Mouse (Mus musculus): Measurements from ENCODE around the gene Atp5c1. TPM values are rescaled to one million over a fixed set of nuclear protein-coding genes. Genes with fewer than 3 reads are reported as not detected.

Atp5c1 gene
- polyA plus RNA-seq, 1 experiment: 526 TPM

DNA sequence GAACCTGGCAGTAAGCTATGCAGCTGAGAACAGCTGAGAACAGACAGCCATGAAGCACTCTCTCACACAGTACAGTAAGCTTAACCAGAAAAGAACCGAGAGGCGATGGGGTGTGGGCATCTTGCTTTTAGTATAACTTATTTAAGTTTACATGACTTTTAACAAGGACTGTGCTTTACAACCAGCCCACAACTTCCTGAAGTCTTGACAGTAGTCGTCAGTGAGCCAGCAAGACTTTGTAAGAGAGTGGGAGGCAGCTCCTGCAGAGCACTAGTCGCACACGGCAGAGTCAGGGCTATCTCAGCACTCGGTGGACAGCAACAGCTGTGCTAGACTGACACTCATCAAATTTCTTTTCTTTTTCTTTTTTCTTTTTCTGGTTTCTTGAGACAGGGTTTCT lies 56.0 kb downstream of the Atp5c1 start:
- Histone ChIP-seq H3K4me3 (ENCODE audit: insufficient read depth, poor library complexity, severe bottlenecking) (no peak overlapping the region), H3K27me3 (ENCODE audit: control insufficient read depth, insufficient read depth, insufficient read length) (no peaks in the 10 kb centered on the region), H3ac (ENCODE audit: control insufficient read depth, insufficient read length, low read depth) (no peak overlapping the region), H3K79me3 (ENCODE audit: low read depth) (peaks cover 22% of the 10 kb centered on the region), H3K79me2 (ENCODE audit: control insufficient read depth, insufficient read depth) (peaks cover 43% of the 10 kb centered on the region), H3K36me3 (ENCODE audit: control insufficient read depth, insufficient read depth) (no peaks in the 10 kb centered on the region)
- TF ChIP-seq FOSL1 (IDR thresholded peaks at IDR 0.05; ENCODE audit: insufficient read depth, low read length, poor library complexity, severe bottlenecking): no peak
- no peak for TF ChIP-seq MYOD1 (IDR thresholded peaks at IDR 0.05; ENCODE audit: control insufficient read depth, insufficient read length, low read depth)
- no peak for TF ChIP-seq CEBPB (IDR thresholded peaks at IDR 0.05; ENCODE audit: low read depth)
- TF ChIP-seq MAX (IDR thresholded peaks at IDR 0.05): no peak
- no peak for TF ChIP-seq USF1 (IDR thresholded peaks at IDR 0.05; ENCODE audit: low read depth)
- no peak for TF ChIP-seq CTCF (IDR thresholded peaks at IDR 0.05; ENCODE audit: control insufficient read depth, insufficient read depth, insufficient read length)
- no peak for TF ChIP-seq MYOG (IDR thresholded peaks at IDR 0.05; ENCODE audit: control insufficient read depth, extremely low read depth, insufficient read length)

DNA sequence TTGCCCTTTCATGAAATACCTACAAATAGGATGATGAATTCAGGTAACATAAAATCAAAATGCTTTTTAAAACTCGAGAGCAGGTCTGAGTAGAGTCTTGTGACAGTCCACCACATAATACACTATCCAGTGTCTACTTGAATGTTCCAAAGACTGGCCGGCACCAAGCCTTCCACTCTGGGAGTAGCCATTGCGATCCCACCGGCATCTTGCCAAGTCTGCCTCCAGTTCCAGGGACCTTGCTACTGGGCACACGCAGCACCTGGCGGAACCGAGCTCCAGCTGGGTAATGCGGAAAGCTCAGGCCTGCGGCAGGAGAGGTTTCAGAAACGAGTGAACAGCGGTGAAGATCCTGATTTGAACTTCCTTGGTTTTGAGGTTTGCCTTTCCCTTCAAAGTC lies 59.0 kb downstream of the Atp5c1 start:
- Histone ChIP-seq H3K36me3 (ENCODE audit: control insufficient read depth, insufficient read depth) (no peaks in the 10 kb centered on the region), H3K79me3 (ENCODE audit: low read depth) (peaks cover 18% of the 10 kb centered on the region), H3K79me2 (ENCODE audit: control insufficient read depth, insufficient read depth) (peaks cover 27% of the 10 kb centered on the region), H3K27me3 (ENCODE audit: control insufficient read depth, insufficient read depth, insufficient read length) (no peaks in the 10 kb centered on the region), H3K4me3 (ENCODE audit: insufficient read depth, poor library complexity, severe bottlenecking) (no peak overlapping the region), H3ac (ENCODE audit: control insufficient read depth, insufficient read length, low read depth) (no peak overlapping the region)
- no peak for TF ChIP-seq CTCF (IDR thresholded peaks at IDR 0.05; ENCODE audit: control insufficient read depth, insufficient read depth, insufficient read length)
- no peak for TF ChIP-seq FOSL1 (IDR thresholded peaks at IDR 0.05; ENCODE audit: insufficient read depth, low read length, poor library complexity, severe bottlenecking)
- no peak for TF ChIP-seq MYOD1 (IDR thresholded peaks at IDR 0.05; ENCODE audit: control insufficient read depth, insufficient read length, low read depth)
- no peak for TF ChIP-seq MAX (IDR thresholded peaks at IDR 0.05)
- no peak for TF ChIP-seq CEBPB (IDR thresholded peaks at IDR 0.05; ENCODE audit: low read depth)
- TF ChIP-seq MYOG (IDR thresholded peaks at IDR 0.05; ENCODE audit: control insufficient read depth, extremely low read depth, insufficient read length): no peak

DNA sequence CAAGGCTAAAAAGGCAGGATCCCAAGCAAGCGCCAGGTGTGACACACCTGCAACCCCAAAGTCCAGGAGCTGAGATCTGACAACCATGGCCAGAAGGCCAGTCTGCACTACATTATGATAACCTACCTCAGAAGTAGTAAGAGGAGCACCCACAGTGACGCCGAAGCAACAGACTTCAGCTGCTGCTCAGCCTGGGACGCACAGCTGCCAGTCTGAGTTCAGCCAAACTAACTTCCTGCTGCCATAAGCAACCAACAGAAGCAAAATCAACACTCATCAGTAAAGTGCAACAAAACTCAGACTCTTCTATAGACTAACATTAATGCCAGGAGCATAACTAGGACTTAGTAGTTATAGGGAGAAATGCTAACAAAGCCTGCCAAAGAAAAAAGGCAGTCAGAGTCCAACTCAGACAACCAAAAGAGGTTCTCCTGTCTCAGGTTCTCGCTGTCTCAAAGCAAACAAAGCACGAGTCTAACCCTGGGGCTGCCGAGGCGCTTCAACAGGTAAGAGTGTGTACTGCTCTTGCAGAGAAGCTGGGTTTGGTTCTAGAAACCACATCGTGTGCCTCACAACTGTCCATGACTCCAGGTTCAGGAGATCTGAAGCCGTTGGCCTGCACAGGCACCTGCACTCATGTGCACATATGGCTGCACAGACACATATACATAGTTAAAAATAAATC lies 65.2 kb downstream of the Atp5c1 start:
- H3K79me3 ChIP-seq (ENCODE audit: low read depth): peaks cover 14% of the 10 kb centered on the region
- H3K36me3 ChIP-seq (ENCODE audit: control insufficient read depth, insufficient read depth): no peaks in the 10 kb centered on the region
- no peaks in the 10 kb centered on the region for H3K27me3 ChIP-seq (ENCODE audit: control insufficient read depth, insufficient read depth, insufficient read length)
- no peak overlapping the region for H3K4me3 ChIP-seq (ENCODE audit: insufficient read depth, poor library complexity, severe bottlenecking)
- TF ChIP-seq CTCF (IDR thresholded peaks at IDR 0.05; ENCODE audit: control insufficient read depth, insufficient read depth, insufficient read length) (no peak), FOSL1 (IDR thresholded peaks at IDR 0.05; ENCODE audit: insufficient read depth, low read length, poor library complexity, severe bottlenecking) (no peak), MYOG (IDR thresholded peaks at IDR 0.05; ENCODE audit: control insufficient read depth, extremely low read depth, insufficient read length) (no peak), MYOD1 (IDR thresholded peaks at IDR 0.05; ENCODE audit: control insufficient read depth, insufficient read length, low read depth) (no peak), CEBPB (IDR thresholded peaks at IDR 0.05; ENCODE audit: low read depth) (no peak), USF1 (IDR thresholded peaks at IDR 0.05; ENCODE audit: low read depth) (no peak), MAX (IDR thresholded peaks at IDR 0.05) (no peak)
- peaks cover 29% of the 10 kb centered on the region for H3K79me2 ChIP-seq (ENCODE audit: control insufficient read depth, insufficient read depth)
- H3ac ChIP-seq (ENCODE audit: control insufficient read depth, insufficient read length, low read depth): no peak overlapping the region

DNA sequence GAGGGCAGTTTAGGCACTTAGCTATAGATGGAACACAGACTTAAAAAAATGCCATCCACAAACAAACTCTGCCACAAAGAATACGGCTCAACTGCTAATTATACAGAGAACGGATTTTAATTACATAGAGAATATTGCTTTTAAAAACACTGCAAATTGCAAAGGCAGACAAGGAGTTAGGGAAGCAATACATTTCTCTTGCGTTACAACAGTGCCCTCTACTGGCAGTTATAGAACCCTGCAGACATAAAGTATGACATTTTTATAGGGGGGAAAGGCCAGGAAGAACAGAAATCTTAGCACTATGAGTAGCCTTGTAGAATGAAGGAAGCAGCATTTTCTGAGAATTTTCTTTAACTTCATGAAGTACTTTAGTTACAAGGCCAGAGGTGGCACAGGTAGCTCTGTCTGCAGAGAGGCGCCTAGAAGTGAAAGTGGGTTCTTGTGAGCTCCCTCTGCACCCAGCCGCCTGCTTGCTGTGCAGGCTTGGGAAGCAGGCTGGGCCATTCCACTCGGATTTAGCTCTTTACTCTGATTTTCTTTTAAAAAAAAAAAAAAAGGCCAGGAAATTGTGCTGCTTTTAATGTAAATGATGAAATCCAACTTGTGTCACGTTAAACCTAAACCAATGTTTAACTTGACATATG lies 69.9 kb downstream of the Atp5c1 start:
- H3K4me3 ChIP-seq (ENCODE audit: insufficient read depth, poor library complexity, severe bottlenecking): no peak overlapping the region
- TF ChIP-seq FOSL1 (IDR thresholded peaks at IDR 0.05; ENCODE audit: insufficient read depth, low read length, poor library complexity, severe bottlenecking): no peak
- TF ChIP-seq CTCF (IDR thresholded peaks at IDR 0.05; ENCODE audit: control insufficient read depth, insufficient read depth, insufficient read length): peak; percentile 36
- no peak for TF ChIP-seq CEBPB (IDR thresholded peaks at IDR 0.05; ENCODE audit: low read depth)
- peaks cover 22% of the 10 kb centered on the region for H3K79me2 ChIP-seq (ENCODE audit: control insufficient read depth, insufficient read depth)
- H3K79me3 ChIP-seq (ENCODE audit: low read depth): peaks cover 16% of the 10 kb centered on the region
- peaks cover 4% of the 10 kb centered on the region for H3K36me3 ChIP-seq (ENCODE audit: control insufficient read depth, insufficient read depth)
- H3ac ChIP-seq (ENCODE audit: control insufficient read depth, insufficient read length, low read depth): no peak overlapping the region
- no peaks in the 10 kb centered on the region for H3K27me3 ChIP-seq (ENCODE audit: control insufficient read depth, insufficient read depth, insufficient read length)

DNA sequence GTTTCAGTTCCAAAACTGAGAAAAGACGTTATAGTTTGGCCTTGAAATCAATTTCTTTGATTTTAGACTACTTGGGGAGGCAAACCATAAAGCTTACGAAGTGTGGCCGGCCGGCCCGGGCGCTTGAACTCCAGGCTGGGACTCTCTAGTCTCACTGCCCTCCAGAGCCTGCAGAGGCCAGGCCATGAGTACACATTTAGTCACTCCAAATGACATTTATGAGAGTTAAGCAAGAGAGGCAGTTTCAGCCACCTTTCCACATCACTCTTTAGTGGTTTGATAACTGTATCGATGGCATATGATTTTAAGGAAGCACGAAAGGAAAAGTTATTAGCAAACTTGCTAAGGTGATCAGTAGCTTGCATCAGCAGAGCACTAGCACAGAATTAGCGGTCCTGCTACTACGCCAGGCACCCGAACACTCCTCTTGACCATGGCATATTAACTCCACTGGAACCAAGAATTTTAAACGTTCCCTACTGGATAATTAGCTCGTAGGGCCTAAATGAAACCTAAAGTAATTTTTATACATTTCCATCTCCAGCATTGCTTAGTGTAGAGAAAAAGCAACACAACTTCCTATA lies 70.5 kb downstream of the Atp5c1 start:
- Histone ChIP-seq H3K4me3 (ENCODE audit: insufficient read depth, poor library complexity, severe bottlenecking) (no peak overlapping the region), H3K79me3 (ENCODE audit: low read depth) (peaks cover 10% of the 10 kb centered on the region), H3ac (ENCODE audit: control insufficient read depth, insufficient read length, low read depth) (no peak overlapping the region), H3K27me3 (ENCODE audit: control insufficient read depth, insufficient read depth, insufficient read length) (no peaks in the 10 kb centered on the region), H3K79me2 (ENCODE audit: control insufficient read depth, insufficient read depth) (peaks cover 16% of the 10 kb centered on the region), H3K36me3 (ENCODE audit: control insufficient read depth, insufficient read depth) (peaks cover 4% of the 10 kb centered on the region)
- TF ChIP-seq MAX (IDR thresholded peaks at IDR 0.05): no peak
- TF ChIP-seq CEBPB (IDR thresholded peaks at IDR 0.05; ENCODE audit: low read depth): no peak
- TF ChIP-seq CTCF (IDR thresholded peaks at IDR 0.05; ENCODE audit: control insufficient read depth, insufficient read depth, insufficient read length): no peak
- TF ChIP-seq MYOD1 (IDR thresholded peaks at IDR 0.05; ENCODE audit: control insufficient read depth, insufficient read length, low read depth): no peak
- no peak for TF ChIP-seq MYOG (IDR thresholded peaks at IDR 0.05; ENCODE audit: control insufficient read depth, extremely low read depth, insufficient read length)
- no peak for TF ChIP-seq FOSL1 (IDR thresholded peaks at IDR 0.05; ENCODE audit: insufficient read depth, low read length, poor library complexity, severe bottlenecking)
- no peak for TF ChIP-seq USF1 (IDR thresholded peaks at IDR 0.05; ENCODE audit: low read depth)
